Mouse (Mus musculus) c-Kit-negative CD71-positive TER-119-positive erythroid progenitor cells, embryonic 14.5 days (primary cell): Measurements from ENCODE around the gene Gm39115.
"Not testable (repeated sequence)": the region's sequence is repeated elsewhere in the genome, so short reads cannot be mapped to it uniquely, and the experiment has no call there.

Source experiments
- DNase-seq: peaks from one replicate; pipeline ENCODE4 v3.0.0-alpha.2; 2013; ENCODE audit warnings: low read depth, low spot score

The Gm39115 gene

GRCm38 (mm10) chr7:142135934-142136333 is at the start of gene Gm39115:
Gene Gm39115 (minus strand): TSS chr7:142136034.
- DNase-seq, result not testable (repeated sequence)

GRCm38 (mm10) chr7:142181021-142181420 is 45.2 kb upstream of the Gm39115 start:
- DNase-seq, result no peak

- DNase-seq, result no peak
These were observed 42.9 kb upstream of the Gm39115 start for GRCm38 (mm10) chr7:142178685-142179084.

GRCm38 (mm10) chr7:142175905-142176304 is 40.1 kb upstream of the Gm39115 start, which contains the start of gene Krtap5-2:
Gene Krtap5-2 (minus strand): TSS chr7:142176005.
- not testable (repeated sequence) for DNase-seq

- DNase-seq, result peak; percentile 19
These were observed 34.0 kb upstream of the Gm39115 start for GRCm38 (mm10) chr7:142169836-142170235.

GRCm38 (mm10) chr7:142165639-142166038 is 29.8 kb upstream of the Gm39115 start, which contains the start of gene Gm4553:
Gene Gm4553 (minus strand): TSS chr7:142165739.
- DNase-seq, result not testable (repeated sequence)

DNA sequence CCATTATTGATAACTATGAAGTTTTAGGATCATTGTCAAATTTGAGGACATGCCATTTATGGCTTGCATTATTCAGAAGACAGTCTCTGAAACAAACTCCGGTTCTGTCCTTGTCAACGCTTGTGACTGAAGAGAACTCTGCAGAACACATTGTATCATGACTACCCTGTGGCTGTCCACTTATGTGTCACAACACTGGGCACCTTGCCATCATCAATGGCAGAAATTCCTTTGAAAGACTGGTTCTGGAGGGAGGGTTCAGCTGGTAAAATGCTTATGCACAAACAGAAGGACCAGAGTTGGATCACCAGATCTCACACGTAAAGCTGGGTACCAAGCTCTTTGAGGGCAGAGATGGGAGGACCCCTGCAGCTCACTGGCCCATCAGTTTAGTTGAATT is 23.5 kb upstream of the Gm39115 start:
- DNase-seq, result no peak

GRCm38 (mm10) chr7:142157013-142157412 is 21.2 kb upstream of the Gm39115 start, which contains the start of gene Gm29735:
Gene Gm29735 (minus strand): TSS chr7:142157113.
- DNase-seq, result not testable (repeated sequence)

DNA sequence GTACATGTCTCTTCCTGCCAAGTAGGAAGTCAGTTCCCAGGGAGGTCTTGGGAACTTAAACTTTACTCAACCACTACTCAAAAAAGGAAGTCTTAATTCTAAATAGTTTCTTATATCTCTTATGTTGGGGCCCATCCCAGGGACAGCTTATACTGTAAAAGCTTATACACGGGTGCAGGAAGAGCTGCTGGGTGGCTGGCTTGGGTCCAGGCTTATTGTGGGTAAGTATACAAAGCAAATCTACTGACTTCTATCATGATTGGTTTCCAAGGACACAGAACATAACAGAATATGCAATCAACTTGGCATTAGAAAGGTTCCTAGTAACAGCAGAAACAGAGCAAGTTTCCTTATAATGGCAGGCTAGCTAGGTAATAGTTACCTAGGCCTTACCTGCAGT is 19.5 kb upstream of the Gm39115 start:
- no peak for DNase-seq

GRCm38 (mm10) chr7:142152191-142152590 is 16.4 kb upstream of the Gm39115 start:
- DNase-seq, result no peak

- DNase-seq, result no peak
These were observed 12.8 kb upstream of the Gm39115 start for GRCm38 (mm10) chr7:142148633-142149032.

- DNase-seq, result peak; percentile 6
These were observed 10.2 kb upstream of the Gm39115 start for GRCm38 (mm10) chr7:142146033-142146432.

- DNase-seq, result no peak
These were observed 9.6 kb upstream of the Gm39115 start for GRCm38 (mm10) chr7:142145413-142145940.

GRCm38 (mm10) chr7:142144507-142144906 is 8.7 kb upstream of the Gm39115 start, which contains the start of gene Gm45337:
Gene Gm45337 (minus strand): TSS chr7:142144607.
- DNase-seq, result no peak

- not testable (repeated sequence) for DNase-seq
These were observed 7.7 kb upstream of the Gm39115 start for GRCm38 (mm10) chr7:142143506-142144010.

- no peak for DNase-seq
These were observed 4.9 kb upstream of the Gm39115 start for GRCm38 (mm10) chr7:142140696-142141095.

DNA sequence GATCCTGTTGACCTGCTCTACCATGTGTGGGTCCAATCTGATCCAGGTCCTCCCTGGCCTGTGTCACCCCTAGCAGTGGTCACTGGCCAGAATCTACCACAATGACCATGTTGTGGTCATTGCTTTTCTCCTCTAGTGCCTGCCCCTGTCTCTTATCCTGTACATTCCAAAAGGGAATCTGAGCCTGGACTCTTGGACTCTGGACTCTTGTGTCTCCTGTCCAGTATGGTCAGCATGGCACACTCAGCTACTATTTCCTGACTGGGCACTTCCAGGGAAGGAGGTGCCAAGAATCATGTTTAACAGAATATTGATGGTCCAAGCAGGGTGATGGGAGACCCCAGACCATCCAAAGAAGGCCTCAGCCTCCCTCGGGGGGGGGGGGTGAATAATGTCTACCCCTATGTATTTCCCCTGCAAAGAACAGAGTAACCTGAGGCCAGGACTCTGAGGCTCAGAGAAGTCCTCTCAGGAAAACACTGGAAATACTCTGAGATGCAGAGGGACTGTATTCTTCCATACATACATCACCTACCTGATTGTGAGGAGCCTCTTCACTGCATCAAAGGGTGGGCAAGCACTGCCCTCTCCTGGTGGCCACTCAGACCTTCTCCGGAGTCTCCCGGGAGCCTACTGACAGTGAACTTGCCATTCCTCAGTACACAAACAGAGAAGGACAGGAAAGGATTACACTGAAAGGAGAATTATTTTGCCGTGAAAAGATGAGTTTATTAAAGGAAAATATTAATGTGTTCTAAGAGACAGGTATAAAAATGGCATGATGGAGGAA is 1.4 kb downstream of the Gm39115 start:
- DNase-seq, result no peak

- no peak for DNase-seq
These were observed 7.0 kb downstream of the Gm39115 start for GRCm38 (mm10) chr7:142128843-142129242.

DNA sequence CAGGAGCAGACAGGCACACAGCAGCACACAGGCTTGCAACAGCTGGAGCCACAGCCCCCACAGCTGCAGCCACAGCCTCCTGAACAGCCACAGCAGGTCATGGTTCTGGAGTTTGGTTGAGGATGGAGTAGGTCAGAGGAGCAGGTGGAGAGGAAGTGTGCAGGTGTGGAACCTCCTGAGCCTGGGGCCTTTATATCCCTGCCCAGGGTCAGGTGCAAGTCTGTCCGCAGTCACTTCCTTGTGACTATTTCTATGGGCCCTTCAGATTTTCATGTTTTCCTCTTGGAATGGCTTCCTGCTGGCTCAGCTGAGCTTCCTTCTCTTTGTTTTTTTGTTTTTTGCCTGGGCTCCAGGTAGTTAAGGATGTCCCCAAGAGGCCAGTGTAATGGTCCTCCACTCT is 15.2 kb downstream of the Gm39115 start, which contains the start of gene Gm45618:
Gene Gm45618 (minus strand): TSS at position 101 of the 400 bp plus-strand sequence.
- not testable (repeated sequence) for DNase-seq

DNA sequence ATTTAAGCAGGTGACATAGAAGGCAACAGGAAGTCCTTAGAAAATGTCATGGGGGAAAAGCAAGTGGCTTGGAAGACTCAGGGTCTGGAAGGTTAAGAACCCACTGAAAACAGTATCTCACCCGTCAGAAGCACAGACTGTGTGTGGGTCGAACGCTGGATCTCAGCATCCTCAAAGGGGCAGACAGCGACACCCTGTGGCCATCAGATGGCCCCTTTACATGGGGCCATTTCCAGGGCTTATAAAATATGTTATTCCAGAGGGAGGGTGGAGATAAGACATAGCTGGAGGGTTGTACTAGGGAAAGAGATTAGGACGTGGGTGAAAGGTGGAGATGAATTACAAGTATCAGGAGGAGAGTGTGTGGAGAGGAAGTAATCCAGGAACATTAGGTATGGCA is 16.2 kb downstream of the Gm39115 start:
- no peak for DNase-seq

DNA sequence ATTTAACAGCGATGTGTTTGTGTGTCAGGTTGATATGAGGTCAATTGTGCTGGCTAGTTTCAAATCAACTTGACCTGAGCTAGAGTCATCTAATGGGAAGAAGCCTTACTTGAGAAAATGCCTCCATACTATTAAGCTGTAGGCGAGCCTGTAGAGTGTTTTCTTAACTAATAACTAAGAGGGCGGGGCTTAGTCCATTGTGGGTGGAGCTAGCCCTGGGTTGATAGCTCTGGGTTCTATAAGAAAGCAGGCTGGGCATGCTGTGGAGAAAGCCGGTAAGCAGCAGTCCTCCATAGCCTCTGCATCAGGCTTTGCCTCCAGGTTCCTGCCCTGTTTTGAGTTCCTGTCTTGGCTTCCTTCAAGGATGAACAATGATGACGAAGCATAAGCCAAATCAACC is 31.1 kb downstream of the Gm39115 start:
- DNase-seq, result no peak

- peak; percentile 74 for DNase-seq
These were observed 38.1 kb downstream of the Gm39115 start for GRCm38 (mm10) chr7:142097776-142098175.

DNA sequence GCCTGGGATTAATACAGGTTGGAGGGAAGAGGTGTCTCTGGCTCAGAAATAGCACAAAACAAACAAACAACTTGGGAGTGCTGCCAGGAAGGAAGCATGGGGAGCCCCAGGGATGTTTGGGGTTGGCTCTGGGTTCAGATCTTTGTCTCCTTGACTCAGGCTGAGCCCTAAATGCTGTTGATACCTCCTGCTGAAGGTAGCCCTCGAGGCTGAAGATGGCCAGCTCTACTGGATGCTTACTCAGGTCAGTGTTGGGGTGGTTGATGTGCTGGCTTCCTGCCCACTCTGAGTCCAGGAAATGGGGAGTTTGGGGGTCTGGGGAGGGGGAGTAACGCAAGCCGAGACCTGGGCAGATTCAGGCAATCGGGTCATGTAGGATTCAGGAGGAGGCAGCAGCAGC is 39.1 kb downstream of the Gm39115 start:
- no peak for DNase-seq
